Mouse (Mus musculus) right cerebral cortex, postnatal 4 days (tissue): ENCODE results near the gene Brpf1.

Experiments used
- DNase-seq: peaks from one replicate; pipeline ENCODE4 v3.0.0-alpha.2; 2022

The Brpf1 gene

DNA sequence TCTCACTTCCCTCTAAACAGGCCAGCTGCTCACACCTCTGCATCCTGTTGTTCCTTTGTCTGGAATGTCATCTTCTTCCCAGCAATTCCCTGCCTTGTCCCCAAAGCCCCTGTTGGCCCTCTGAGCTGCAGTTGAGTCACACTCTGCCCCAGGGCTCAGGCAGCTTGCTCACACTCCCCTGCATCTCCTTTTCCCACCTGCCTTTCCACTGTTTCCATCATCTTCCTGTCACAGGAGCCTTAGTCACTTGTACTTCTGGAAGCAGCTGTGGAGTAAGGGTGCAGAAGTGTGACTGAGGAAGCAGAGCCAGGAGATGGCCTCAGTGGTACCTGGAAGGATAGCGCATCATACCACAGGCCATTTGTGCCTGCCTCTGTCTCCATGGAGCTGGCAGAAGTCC lies 55.3 kb downstream of the Brpf1 start:
- no peak for DNase-seq

DNA sequence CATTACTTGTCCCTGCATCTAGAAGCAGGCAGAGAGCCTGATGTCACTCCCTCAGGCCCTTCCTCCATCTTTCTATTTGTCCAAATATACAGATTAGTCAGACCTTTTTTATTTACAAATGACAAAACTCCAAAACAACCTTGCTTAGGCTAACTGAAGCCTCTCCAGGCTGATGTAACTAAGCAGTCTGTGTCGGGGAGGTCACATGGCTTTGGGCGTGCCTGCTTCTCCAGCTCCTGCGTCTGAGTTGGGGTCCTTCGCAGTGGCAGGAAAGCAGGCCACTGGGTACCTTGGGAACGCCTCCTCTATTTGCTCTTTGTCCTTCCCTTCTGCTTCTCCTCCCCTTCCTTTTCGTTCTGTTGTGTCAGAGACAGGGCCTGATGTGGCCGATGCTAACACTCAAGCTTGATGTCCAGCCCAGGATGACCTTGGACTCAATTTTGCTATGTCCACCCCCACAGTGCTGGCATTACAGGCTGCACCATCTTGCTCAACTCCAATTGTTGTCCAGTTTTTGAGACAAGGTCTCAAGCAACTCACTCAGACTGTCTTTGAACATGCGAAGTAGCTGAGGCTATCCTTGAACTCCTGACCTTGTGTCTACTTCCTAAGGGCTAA lies 57.7 kb downstream of the Brpf1 start:
- no peak for DNase-seq

DNA sequence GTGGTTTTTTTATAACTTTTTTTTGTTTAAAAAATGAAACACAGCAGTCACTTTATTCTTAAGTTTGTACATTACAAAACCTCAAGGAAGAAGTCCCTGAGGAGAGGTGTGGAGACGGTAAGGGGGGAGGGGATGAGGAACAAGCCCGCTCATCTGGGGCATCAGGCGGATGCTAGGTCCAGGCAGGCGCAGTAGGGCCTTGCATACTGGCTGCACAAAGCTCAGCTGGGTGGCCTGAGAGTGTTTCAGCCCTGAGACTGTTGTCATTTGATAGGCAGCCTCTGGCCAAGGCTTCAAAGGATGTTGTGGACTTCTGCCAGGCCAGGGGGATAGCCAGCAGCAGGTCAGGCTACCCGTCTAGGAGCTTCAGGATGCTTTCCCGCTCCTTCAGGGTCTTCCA lies 59.7 kb downstream of the Brpf1 start:
- DNase-seq = no peak

DNA sequence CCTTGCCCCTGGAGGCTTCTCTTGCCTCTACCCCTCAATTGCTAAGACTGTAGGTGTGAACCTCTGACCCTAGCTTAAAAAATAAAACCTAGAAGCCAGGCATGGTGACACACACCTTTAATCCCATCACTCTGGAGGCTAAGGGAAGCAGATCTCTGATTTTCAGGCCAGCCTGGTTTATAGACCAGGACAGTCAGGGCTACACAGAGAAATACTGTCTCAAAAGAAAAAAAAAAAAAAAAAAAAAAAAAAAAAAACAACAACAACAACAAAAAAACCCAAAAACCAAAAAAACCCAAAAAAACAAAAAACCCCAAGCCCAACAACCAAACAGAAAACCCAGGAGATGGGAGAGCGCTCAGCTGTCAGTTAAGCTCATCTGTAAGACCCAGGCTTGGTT lies 60.6 kb downstream of the Brpf1 start:
- DNase-seq = no peak

DNA sequence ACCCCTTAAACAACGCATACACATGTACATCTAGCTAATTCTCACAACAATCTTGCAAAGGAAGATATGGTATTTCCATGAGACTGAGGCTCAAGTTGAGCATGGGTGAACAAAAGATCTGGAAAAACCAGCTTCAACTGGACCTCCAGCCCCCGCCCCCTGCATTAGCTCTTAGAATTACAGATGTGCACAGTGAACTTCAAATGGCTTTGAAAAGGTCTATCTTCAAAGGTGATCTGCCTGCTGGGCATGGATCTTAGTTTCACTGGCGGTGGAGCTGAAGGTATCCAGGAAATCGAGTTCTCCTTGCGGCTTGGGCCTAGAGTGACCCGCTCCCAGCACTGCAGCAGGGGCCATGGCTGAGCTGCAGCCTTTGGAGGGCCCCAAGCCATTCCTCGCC lies 61.2 kb downstream of the Brpf1 start:
- DNase-seq = no peak

DNA sequence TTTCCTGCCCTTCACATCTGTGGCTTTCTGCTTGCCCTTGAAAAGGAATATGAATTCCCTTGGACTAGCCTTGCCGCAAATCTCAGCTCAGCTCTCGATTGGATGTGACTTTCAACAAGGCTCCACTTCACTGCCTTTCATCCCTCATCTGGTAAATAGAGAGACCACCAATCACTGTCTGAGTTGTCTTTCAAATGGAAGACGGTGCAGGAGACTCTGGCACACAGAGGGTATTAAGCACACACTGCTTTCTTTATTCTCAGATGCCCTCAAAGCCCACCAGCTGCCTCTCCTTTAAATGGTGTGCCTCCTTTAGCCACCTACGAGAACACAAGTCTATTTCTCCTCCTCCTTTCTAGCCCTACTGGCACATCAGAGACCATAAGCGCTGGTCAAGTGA lies 61.6 kb downstream of the Brpf1 start:
- DNase-seq = no peak

DNA sequence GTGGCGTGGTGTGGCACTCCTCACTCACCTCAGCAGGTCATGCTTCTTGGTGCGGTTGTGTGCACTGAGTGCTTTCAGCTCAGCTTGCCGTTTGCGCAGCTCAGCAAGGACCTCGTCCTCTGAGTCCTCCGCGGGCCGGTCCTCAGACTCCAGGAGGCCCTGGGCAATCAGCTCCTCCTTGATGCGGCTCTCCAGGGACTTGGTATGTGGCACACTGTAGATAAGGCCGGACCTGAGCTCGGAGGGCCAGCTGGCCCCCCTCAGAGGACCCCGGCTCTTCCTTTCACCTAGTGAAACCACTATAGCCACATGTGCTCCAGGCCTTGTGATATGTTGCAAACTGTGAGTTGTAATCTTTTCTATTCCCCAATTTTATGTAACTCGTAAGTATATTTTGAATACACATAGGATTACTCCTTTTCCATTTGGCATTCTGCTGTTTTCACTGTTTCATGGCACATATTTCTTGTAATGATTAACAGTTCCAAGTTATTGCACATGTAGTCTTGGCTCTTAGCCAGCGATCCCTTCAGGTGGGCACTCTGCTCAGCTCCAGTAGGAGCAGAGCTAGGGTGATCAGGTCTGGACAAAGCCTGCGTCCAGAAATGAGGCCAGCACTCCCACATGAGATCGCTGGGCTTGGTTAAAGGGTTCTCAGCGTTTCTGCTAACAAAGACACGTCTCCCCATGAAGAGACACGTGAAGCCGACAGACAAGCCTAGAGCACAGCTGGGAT lies 63.4 kb downstream of the Brpf1 start:
- DNase-seq = no peak

DNA sequence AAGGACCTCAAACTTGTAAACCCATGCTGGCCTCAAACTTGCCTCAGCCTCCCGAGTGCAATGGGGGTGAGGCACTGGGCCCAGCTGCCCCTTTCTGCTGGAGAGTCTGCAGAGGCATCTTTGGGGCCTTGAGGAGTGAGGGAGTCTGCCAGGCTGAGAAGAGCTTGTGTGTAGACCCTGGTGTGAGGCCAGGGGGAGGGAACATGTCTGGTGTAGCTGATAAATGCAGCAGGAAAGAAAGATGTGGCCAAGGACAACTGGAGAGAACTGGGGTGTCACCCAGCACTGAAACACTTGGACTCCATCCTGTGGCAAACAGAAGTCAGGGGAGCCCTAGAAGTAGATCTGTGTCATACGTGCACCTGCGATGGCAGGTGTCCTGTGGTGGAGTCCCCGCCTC lies 66.6 kb downstream of the Brpf1 start:
- DNase-seq = no peak
